Mouse (Mus musculus) midbrain, embryonic 16.5 days (tissue): ENCODE data around the gene AB124611. TPM values are rescaled to one million over a fixed set of nuclear protein-coding genes. Genes with fewer than 3 reads are reported as not detected.
"Not testable (repeated sequence)": the region's sequence is repeated elsewhere in the genome, so short reads cannot be mapped to it uniquely, and the experiment has no call there.

Experiments
- ATAC-seq: fragments of 200-750 bp; cut with Nextera tagmentation; 2 replicates; pipeline ENCODE4 v1.8.0; 2017; ENCODE audit warnings: moderate TSS enrichment
- H3K27ac ChIP-seq: fragments of 300-500 bp; sonication (generic); 2 replicates; pipeline ENCODE4 v1.5.1; 2014; ENCODE audit warnings: mild to moderate bottlenecking, low read length, mixed read lengths
- H3K27me3 ChIP-seq: fragments of 300-500 bp; sonication (generic); 2 replicates; pipeline ENCODE4 v1.6.1; 2014; ENCODE audit warnings: low read depth, low read length, mixed read lengths; ENCODE audit not compliant: control insufficient read depth, insufficient read depth
- H3K36me3 ChIP-seq: fragments of 300-500 bp; sonication (generic); 2 replicates; pipeline ENCODE4 v1.6.1; 2014; ENCODE audit warnings: mild to moderate bottlenecking, low read length, moderate library complexity, mixed read lengths; ENCODE audit not compliant: control insufficient read depth, insufficient read depth
- H3K4me1 ChIP-seq: fragments of 300-500 bp; sonication (generic); 2 replicates; pipeline ENCODE4 v1.6.1; 2014; ENCODE audit warnings: mild to moderate bottlenecking, low read length, mixed read lengths; ENCODE audit not compliant: control insufficient read depth, insufficient read depth
- H3K4me2 ChIP-seq: fragments of 300-500 bp; sonication (generic); 2 replicates; pipeline ENCODE4 v1.6.1; 2014; ENCODE audit warnings: mild to moderate bottlenecking, low read length, mixed read lengths
- H3K4me3 ChIP-seq: fragments of 300-500 bp; sonication (generic); 2 replicates; pipeline ENCODE4 v1.5.1; 2014; ENCODE audit warnings: low read depth, mild to moderate bottlenecking, low read length, moderate library complexity, mixed read lengths
- H3K9ac ChIP-seq: fragments of 300-500 bp; sonication (generic); 2 replicates; pipeline ENCODE4 v1.6.1; 2014; ENCODE audit warnings: low read depth, low read length, mixed read lengths
- H3K9me3 ChIP-seq: fragments of 300-500 bp; sonication (generic); replicated peaks from 2 replicates; pipeline ENCODE4 v1.6.1; 2014; ENCODE audit warnings: mild to moderate bottlenecking, low read length, mixed read lengths; ENCODE audit not compliant: control insufficient read depth, poor library complexity, severe bottlenecking
- WGBS: fragments of 180-500 bp; shearing (Covaris S2); extraction: QIAGEN DNeasy Blood & Tissue Kit; methylation state at CpG from one replicate; pipeline ENCODE4 v1.1.7; 2014; 5-methylcytosine and 5-hydroxymethylcytosine counted together
- polyA plus RNA-seq: library from polyadenylated mRNA; unstranded; fragments of >200 nt; fragmentation: Nextera tagmentation; extraction: Ambion mirVana; gene quantifications from 2 replicates; pipeline ENCODE4 v1.2.1, GENCODE M21; 2015

Gene AB124611
- polyA plus RNA-seq, 1 experiment from 2014 or later, result 1.8 TPM

GRCm38 (mm10) chr9:21537009-21537408 is 11.0 kb downstream of the AB124611 start:
- no peaks in the 10 kb centered on the region for H3K9me3 ChIP-seq
- no peak overlapping the region for H3K27ac ChIP-seq
- 76% methylated on average over 4 of the region's 4 CpGs for WGBS
- H3K4me2 ChIP-seq, result no peak overlapping the region
- H3K4me3 ChIP-seq, result no peak overlapping the region
- no peaks in the 10 kb centered on the region for H3K27me3 ChIP-seq
- H3K9ac ChIP-seq, result no peak overlapping the region
- H3K4me1 ChIP-seq, result no peaks in the 10 kb centered on the region
- no peaks in the 10 kb centered on the region for H3K36me3 ChIP-seq
- no peak for ATAC-seq

- no peaks in the 10 kb centered on the region for H3K9me3 ChIP-seq
- WGBS, result 81% methylated on average over 7 of the region's 7 CpGs
- H3K4me2 ChIP-seq, result no peak overlapping the region
- no peaks in the 10 kb centered on the region for H3K36me3 ChIP-seq
- no peak overlapping the region for H3K9ac ChIP-seq
- no peak overlapping the region for H3K27ac ChIP-seq
- no peak overlapping the region for H3K4me3 ChIP-seq
- no peaks in the 10 kb centered on the region for H3K27me3 ChIP-seq
- H3K4me1 ChIP-seq, result no peaks in the 10 kb centered on the region
- no peak for ATAC-seq
Observed at GRCm38 (mm10) chr9:21539981-21540753, 14.2 kb downstream of the AB124611 start.

- not testable (repeated sequence) for H3K9ac ChIP-seq, H3K9me3 ChIP-seq
- 97% methylated on average over 2 of the region's 2 CpGs for WGBS
Observed at GRCm38 (mm10) chr9:21542001-21542400, 16.0 kb downstream of the AB124611 start.

GRCm38 (mm10) chr9:21545351-21545915 is 19.5 kb downstream of the AB124611 start:
- H3K27ac ChIP-seq, result peak overlapping the region; percentile 98
- H3K36me3 ChIP-seq, result no peaks in the 10 kb centered on the region; the same call in 1 of the 2 replicates
- peak; percentile 70 for ATAC-seq
- H3K4me2 ChIP-seq, result peak overlapping the region; percentile 67
- H3K9me3 ChIP-seq, result no peaks in the 10 kb centered on the region
- no peaks in the 10 kb centered on the region for H3K27me3 ChIP-seq
- peak overlapping the region; percentile 46 for H3K4me3 ChIP-seq
- WGBS, result 5% methylated on average over 9 of the region's 9 CpGs
- H3K4me1 ChIP-seq, result peaks cover 16% of the 10 kb centered on the region
- peak overlapping the region; percentile 93 for H3K9ac ChIP-seq

More at GRCm38 (mm10) chr9:21542001-21542400, 16.0 kb downstream of the AB124611 start:
- H3K4me2 ChIP-seq, ATAC-seq, H3K27me3 ChIP-seq, H3K4me1 ChIP-seq, H3K36me3 ChIP-seq, H3K4me3 ChIP-seq, H3K27ac ChIP-seq: not testable (repeated sequence)

GRCm38 (mm10) chr9:21545916-21546788 is 20.2 kb downstream of the AB124611 start:
- WGBS, result under 1% methylated on average over 66 of the region's 67 CpGs
- no peaks in the 10 kb centered on the region for H3K9me3 ChIP-seq
- peak overlapping the region; percentile 67 for H3K4me2 ChIP-seq
- H3K4me3 ChIP-seq, result peak overlapping the region; percentile 46
- peaks cover 5% of the 10 kb centered on the region for H3K36me3 ChIP-seq
- ATAC-seq, result peak; percentile 94
- peak overlapping the region; percentile 98 for H3K27ac ChIP-seq
- no peaks in the 10 kb centered on the region for H3K27me3 ChIP-seq
- H3K9ac ChIP-seq, result peak overlapping the region; percentile 93
- H3K4me1 ChIP-seq, result peaks cover 16% of the 10 kb centered on the region

GRCm38 (mm10) chr9:21546789-21547074 is 20.8 kb downstream of the AB124611 start, which contains the start of gene Carm1:
TSS of gene Carm1 (plus strand) at chr9:21546894.
- no peaks in the 10 kb centered on the region for H3K9me3 ChIP-seq
- peak within 1 kb of the TSS; percentile 93 for H3K9ac ChIP-seq
- ATAC-seq, result peak; percentile 54
- peak within 1 kb of the TSS; percentile 89 for H3K4me2 ChIP-seq
- H3K27me3 ChIP-seq, result no peaks in the 10 kb centered on the region
- under 1% methylated on average over 43 of the region's 52 CpGs for WGBS
- peak within 1 kb of the TSS; percentile 98 for H3K27ac ChIP-seq
- H3K36me3 ChIP-seq, result peaks cover 5% of the 10 kb centered on the region
- H3K4me1 ChIP-seq, result peaks cover 16% of the 10 kb centered on the region
- peak within 1 kb of the TSS; percentile 46 for H3K4me3 ChIP-seq

- WGBS, result 1% methylated on average over 50 of the region's 66 CpGs
- H3K9ac ChIP-seq, result peak overlapping the region; percentile 93
- ATAC-seq, result peak; percentile 12
Observed at GRCm38 (mm10) chr9:21547075-21547941, 21.3 kb downstream of the AB124611 start.

GRCm38 (mm10) chr9:21551049-21551448 is 25.1 kb downstream of the AB124611 start:
- Histone ChIP-seq H3K4me2 (no peak overlapping the region), H3K4me3 (no peak overlapping the region), H3K9me3 (no peaks in the 10 kb centered on the region), H3K27ac (no peak overlapping the region), H3K9ac (no peak overlapping the region), H3K36me3 (peaks cover 7% of the 10 kb centered on the region), H3K27me3 (no peaks in the 10 kb centered on the region), H3K4me1 (peaks cover 16% of the 10 kb centered on the region)
- ATAC-seq, result no peak
- WGBS, result 93% methylated on average over 2 of the region's 2 CpGs

More at GRCm38 (mm10) chr9:21547075-21547941, 21.3 kb downstream of the AB124611 start:
- peak overlapping the region; percentile 98 for H3K27ac ChIP-seq
- H3K27me3 ChIP-seq, result no peaks in the 10 kb centered on the region
- H3K4me3 ChIP-seq, result peak overlapping the region; percentile 46
- peaks cover 16% of the 10 kb centered on the region for H3K4me1 ChIP-seq
- peak overlapping the region; percentile 89 for H3K4me2 ChIP-seq
- no peaks in the 10 kb centered on the region for H3K9me3 ChIP-seq
- peaks cover 5% of the 10 kb centered on the region for H3K36me3 ChIP-seq
